Mouse (Mus musculus): ENCODE data around the gene Sycp2l. TPM values are rescaled to one million over a fixed set of nuclear protein-coding genes. Genes with fewer than 3 reads are reported as not detected.

Sycp2l gene
- total RNA-seq, 2 experiments from 2014 or later = 0.14 TPM; not detected in 1

DNA sequence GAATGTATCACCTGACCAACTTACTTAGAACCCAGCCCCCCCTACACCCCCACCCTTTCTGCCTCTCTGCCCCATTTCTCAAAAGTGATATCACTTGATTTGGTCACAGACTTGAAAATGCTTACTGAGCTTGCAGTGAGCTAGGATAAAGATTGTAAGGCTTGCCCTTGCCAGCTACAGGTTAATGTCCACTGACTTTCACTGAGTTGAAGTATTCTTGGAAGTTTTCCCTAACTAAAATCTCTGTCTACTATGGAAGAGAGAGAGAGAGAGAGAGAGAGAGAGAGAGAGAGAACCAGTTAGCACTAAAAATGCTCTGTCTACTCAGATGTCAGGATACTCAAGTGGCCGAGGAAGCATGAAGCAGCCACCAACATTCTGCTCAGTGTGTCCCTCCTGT is 104.9 kb downstream of the Sycp2l start:
- intact Hi-C loops (cut with DNase I) = no loop called here
- DNase-seq = no peak

DNA sequence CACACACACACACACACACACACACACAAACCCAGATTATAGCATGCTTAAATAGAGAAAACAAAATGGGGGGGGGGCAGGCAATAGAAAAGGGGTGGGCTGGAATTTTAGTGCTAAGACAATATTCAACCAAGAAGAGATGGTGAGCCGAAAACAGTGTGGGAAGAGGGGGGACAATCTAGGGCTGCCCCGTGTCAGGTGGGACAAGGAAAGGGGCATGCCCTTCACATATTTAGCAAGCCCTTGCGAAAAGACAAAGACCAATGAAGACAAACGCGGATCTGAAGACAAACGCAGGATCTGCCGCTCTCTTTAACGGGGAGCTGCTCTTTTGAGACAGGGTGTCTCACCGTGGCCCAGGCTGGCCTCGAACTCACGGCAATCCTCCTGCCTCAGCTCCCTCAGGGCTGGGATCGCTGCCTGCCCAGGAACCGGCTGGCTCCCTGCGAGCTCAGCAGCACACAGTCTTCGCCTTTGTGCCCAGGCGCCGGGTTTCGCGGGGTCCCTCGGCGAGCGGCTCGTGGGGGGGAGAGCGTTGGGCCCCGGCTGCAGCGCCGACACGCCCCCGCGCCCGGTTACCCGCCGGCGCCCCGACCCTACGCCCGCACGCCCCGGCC is 105.7 kb downstream of the Sycp2l start:
- intact Hi-C loops (cut with DNase I) = no loop called here
- DNase-seq = no peak

DNA sequence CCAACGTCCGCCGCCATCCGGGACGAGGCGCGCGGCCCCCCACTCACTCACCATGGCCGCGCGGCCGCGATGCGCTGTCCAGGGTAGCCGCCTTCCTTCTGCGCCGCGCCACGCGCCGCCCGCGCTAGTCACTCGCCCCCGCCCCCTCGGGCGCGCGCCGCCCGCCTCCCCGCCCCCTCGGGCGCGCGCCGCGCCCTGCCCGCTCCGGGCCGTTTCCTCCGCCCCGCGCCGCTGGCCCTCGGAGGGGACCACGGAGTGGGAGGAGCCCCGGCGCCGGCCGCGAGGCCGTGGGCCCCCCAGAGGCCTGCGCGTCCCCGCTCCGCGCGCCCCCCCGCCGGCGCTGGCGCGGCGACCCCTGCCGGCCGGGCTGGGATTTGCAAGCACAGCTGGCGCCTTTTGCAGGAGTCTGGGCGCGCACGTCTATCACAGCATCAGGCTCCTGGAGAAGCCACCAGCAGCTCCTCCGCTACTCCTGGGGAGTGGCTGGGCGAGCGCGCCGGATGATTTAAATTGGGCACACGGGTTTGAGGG is 106.3 kb downstream of the Sycp2l start, which contains the start of gene Elovl2:
Gene Elovl2, minus strand, starts transcription at position 102 of the 531 bp plus-strand sequence.
- peak; percentile 85 for DNase-seq
- intact Hi-C loops (cut with DNase I) = no loop called here

Other genes starting within 250 kb of the Sycp2l start
- gene Pak1ip1, start 113.3 kb upstream of the Sycp2l start, total RNA-seq (2021) = 10 to 100 TPM; 29.8 to 33.7 TPM
- 10 to 100 TPM; 56.1 to 57.2 TPM for gene Tmem14c, start 98.0 kb upstream of the Sycp2l start, total RNA-seq (2021)
- gene Mak, start 34.6 kb upstream of the Sycp2l start, total RNA-seq (2021) = 1 to 10 TPM; 2.6 to 4.0 TPM
- not detected for gene Gcm2, start 3.3 kb upstream of the Sycp2l start, total RNA-seq (2021)
- 10 to 100 TPM; 42.9 to 44.9 TPM for gene Elovl2, start 106.1 kb downstream of the Sycp2l start, total RNA-seq (2021)
- gene Smim13, start 135.5 kb downstream of the Sycp2l start, total RNA-seq (2021) = 10 to 100 TPM; 84.0 to 84.6 TPM
- gene Gm17364, start 159.7 kb downstream of the Sycp2l start, total RNA-seq (2021) = not detected

Measured in left cerebral cortex, postnatal 4 days (tissue).